ENCODE assay signal across 8 mouse cellular contexts in the genomic region with DNA sequence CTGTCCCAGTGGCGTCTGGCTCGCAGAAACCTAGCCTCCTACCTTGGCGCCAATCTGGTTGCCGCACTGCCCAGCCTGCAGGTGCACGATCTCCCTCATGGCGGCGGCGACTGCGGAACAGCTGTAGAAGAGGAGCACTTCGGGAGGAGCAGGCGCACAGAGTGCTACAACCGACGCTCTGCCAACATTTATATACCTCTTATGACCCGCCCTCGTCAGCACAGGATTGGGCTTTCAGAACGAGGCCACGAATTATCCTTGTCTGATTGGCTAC. TPM values are rescaled to one million over a fixed set of nuclear protein-coding genes. Genes with fewer than 3 reads are reported as not detected.
DNase-seq lines count a peak whose midpoint lies in the region; ATAC-seq and TF ChIP-seq lines count a peak whose summit lies in the region.

A gene (minus strand): TSS at position 211 of the 274 bp plus-strand sequence.

- H3K9ac ChIP-seq in lung, embryonic 15.5 days: peak within 1 kb of the TSS; percentile 95
- H3K9ac ChIP-seq in heart, embryonic 11.5 days (ENCODE audit: low read depth, low read length): peak within 1 kb of the TSS; percentile 81
- H3K9ac ChIP-seq in midbrain, postnatal 0 days (replicated peaks; ENCODE audit: low read length, poor library complexity, severe bottlenecking): peak within 1 kb of the TSS; percentile 89

- H3K27me3 ChIP-seq in lung, embryonic 15.5 days: no peaks in the 10 kb centered on the region
- peaks cover 4% of the 10 kb centered on the region; the same call in 1 of the 2 replicates for H3K27me3 ChIP-seq in heart, embryonic 11.5 days (ENCODE audit: control insufficient read depth, insufficient read depth, low read length)
- H3K27me3 ChIP-seq in midbrain, postnatal 0 days (ENCODE audit: insufficient read depth, low read length): no peaks in the 10 kb centered on the region

- TF ChIP-seq CTCF in cortical plate, adult 2 months (IDR thresholded peaks at IDR 0.05; ENCODE audit: extremely low read depth, insufficient read depth, low read length): no peak
- peak; percentile 49 for TF ChIP-seq CTCF in midbrain, postnatal 0 days (IDR thresholded peaks at IDR 0.05)

- peaks cover 33% of the 10 kb centered on the region for H3K4me1 ChIP-seq in lung, embryonic 15.5 days
- H3K4me1 ChIP-seq in cortical plate, adult 2 months (ENCODE audit: control insufficient read depth, insufficient read depth, low read length): peaks cover 4% of the 10 kb centered on the region; the same call in 1 of the 2 replicates
- peaks cover 16% of the 10 kb centered on the region for H3K4me1 ChIP-seq in heart, embryonic 11.5 days (ENCODE audit: control insufficient read depth, insufficient read depth, low read length)
- H3K4me1 ChIP-seq in midbrain, postnatal 0 days (ENCODE audit: insufficient read depth, low read length): peaks cover 6% of the 10 kb centered on the region; the same call in 1 of the 2 replicates

- no peaks in the 10 kb centered on the region for H3K9me3 ChIP-seq in lung, embryonic 15.5 days
- H3K9me3 ChIP-seq in heart, embryonic 11.5 days (replicated peaks; ENCODE audit: control insufficient read depth, low read length): no peaks in the 10 kb centered on the region
- H3K9me3 ChIP-seq in midbrain, postnatal 0 days (ENCODE audit: low read length): no peaks in the 10 kb centered on the region

- peak within 1 kb of the TSS; percentile 76 for H3K4me2 ChIP-seq in lung, embryonic 15.5 days
- peak within 1 kb of the TSS; percentile 97 for H3K4me2 ChIP-seq in heart, embryonic 11.5 days
- H3K4me2 ChIP-seq in midbrain, postnatal 0 days (ENCODE audit: low read depth, low read length, poor library complexity, severe bottlenecking): peak within 1 kb of the TSS; percentile 86

- H3K36me3 ChIP-seq in lung, embryonic 15.5 days: peaks cover 7% of the 10 kb centered on the region
- no peaks in the 10 kb centered on the region for H3K36me3 ChIP-seq in heart, embryonic 11.5 days (ENCODE audit: control insufficient read depth, insufficient read depth, low read length)
- peaks cover 6% of the 10 kb centered on the region; the same call in 1 of the 2 replicates for H3K36me3 ChIP-seq in midbrain, postnatal 0 days (ENCODE audit: insufficient read depth, low read length)

- H3K4me3 ChIP-seq in lung, embryonic 15.5 days: peak within 1 kb of the TSS; percentile 98
- H3K4me3 ChIP-seq in cortical plate, adult 2 months (ENCODE audit: insufficient read depth, low read length): peak within 1 kb of the TSS; percentile 56
- peak within 1 kb of the TSS; percentile 71 for H3K4me3 ChIP-seq in heart, embryonic 11.5 days (ENCODE audit: low read depth, low read length)
- peak within 1 kb of the TSS; percentile 85 for H3K4me3 ChIP-seq in midbrain, postnatal 0 days (ENCODE audit: low read depth, low read length)

- TF ChIP-seq POLR2A in cortical plate, adult 2 months (IDR thresholded peaks at IDR 0.05; ENCODE audit: extremely low read depth, insufficient read depth, low read length): peak; percentile 100

- ATAC-seq in lung, embryonic 15.5 days (ENCODE audit: borderline replicate concordance, extremely low read depth, low FRiP score, low TSS enrichment): no peak
- no peak for ATAC-seq in heart, embryonic 11.5 days (replicated peaks; ENCODE audit: insufficient number of reproducible peaks, low FRiP score, low TSS enrichment)
- ATAC-seq in midbrain, postnatal 0 days (ENCODE audit: low FRiP score): no peak

- 0% methylated on average over 17 of the region's 17 CpGs for WGBS in lung, embryonic 15.5 days
- WGBS in heart, embryonic 11.5 days (ENCODE audit: insufficient replicate concordance): under 1% methylated on average over 17 of the region's 17 CpGs
- 0% methylated on average over 17 of the region's 17 CpGs for WGBS in midbrain, postnatal 0 days

- no peak for DNase-seq in lung, postnatal 4 days
- DNase-seq in left cerebral cortex, adult 8-10 months (ENCODE audit: low spot score in 2 of 2): no peak
- no peak for DNase-seq in midbrain, postnatal 0 days (ENCODE audit: low spot score)
- DNase-seq in right cerebral cortex, adult 18-20 months: no peak
- DNase-seq in testis, postnatal 14 days (ENCODE audit: low spot score): no peak

- H3K27ac ChIP-seq in lung, embryonic 15.5 days: peak within 1 kb of the TSS; percentile 99
- H3K27ac ChIP-seq in cortical plate, adult 2 months (ENCODE audit: insufficient read depth, low read length): peak within 1 kb of the TSS; percentile 82
- peak within 1 kb of the TSS; percentile 93 for H3K27ac ChIP-seq in heart, embryonic 11.5 days (ENCODE audit: low read depth, low read length)
- H3K27ac ChIP-seq in midbrain, postnatal 0 days (ENCODE audit: low read depth, low read length): peak within 1 kb of the TSS; percentile 87

RNA-seq across cellular contexts. Expression of the gene that starts here (rescaled TPM):
- 704 and 709 TPM in 2 replicates for polyA plus RNA-seq in lung, embryonic 15.5 days (2015; fragmentation: Nextera tagmentation; extraction: Ambion mirVana)
- 527 and 537 TPM in 2 replicates for polyA plus RNA-seq in cortical plate, adult 2 months (2012; rRNA removed)
- polyA plus RNA-seq in heart, embryonic 11.5 days (2014; fragmentation: Nextera tagmentation; extraction: Ambion mirVana): 449 and 481 TPM in 2 replicates
- total RNA-seq in left cerebral cortex, adult 8-10 months (2022): 100 to 1,000 TPM; 332 to 365 (median 345) TPM
- 547 and 625 TPM in 2 replicates for total RNA-seq in midbrain, postnatal 0 days (2014; rRNA removed)
- polyA plus RNA-seq in midbrain, postnatal 0 days (2015; fragmentation: Nextera tagmentation; extraction: Ambion mirVana): 461 and 501 TPM in 2 replicates
